Mouse (Mus musculus) cerebral cortex, adult 2 months (tissue): Measurements from ENCODE around the gene Zfp740.

Source experiments
- WGBS: fragments of 180-500 bp; shearing (Covaris S2); methylation state at CpG from one replicate; pipeline ENCODE4 v1.1.7; 2018; 5-methylcytosine and 5-hydroxymethylcytosine counted together

Zfp740 gene

GRCm38 (mm10) chr15:102230408-102231321 lies 27.6 kb downstream of the Zfp740 start:
- WGBS = 81% methylated on average over 17 of the region's 17 CpGs

GRCm38 (mm10) chr15:102231748-102232147 lies 28.7 kb downstream of the Zfp740 start, which contains the start of gene Itgb7:
Itgb7 (minus strand) TSS chr15:102231944.
- WGBS = 56% methylated on average over 6 of the region's 6 CpGs

GRCm38 (mm10) chr15:102232764-102233163 lies 29.7 kb downstream of the Zfp740 start:
- 91% methylated on average over 7 of the region's 7 CpGs for WGBS

GRCm38 (mm10) chr15:102233896-102234295 lies 30.8 kb downstream of the Zfp740 start:
- WGBS = 52% methylated on average over 2 of the region's 2 CpGs

- 48% methylated on average over 21 of the region's 21 CpGs for WGBS
Measured at GRCm38 (mm10) chr15:102235371-102236027, 32.5 kb downstream of the Zfp740 start.

GRCm38 (mm10) chr15:102238543-102239259 lies 35.7 kb downstream of the Zfp740 start:
- WGBS = 93% methylated on average over 14 of the region's 14 CpGs

- WGBS = 21% methylated on average over 9 of the region's 9 CpGs
Measured at GRCm38 (mm10) chr15:102239260-102239590, 36.2 kb downstream of the Zfp740 start.

GRCm38 (mm10) chr15:102239851-102240250 lies 36.8 kb downstream of the Zfp740 start:
- 88% methylated on average over 11 of the region's 11 CpGs for WGBS

- 75% methylated on average over 4 of the region's 4 CpGs for WGBS
Measured at GRCm38 (mm10) chr15:102240607-102241006, 37.6 kb downstream of the Zfp740 start.

GRCm38 (mm10) chr15:102242404-102243228 lies 39.6 kb downstream of the Zfp740 start:
- WGBS = 78% methylated on average over 12 of the region's 12 CpGs

GRCm38 (mm10) chr15:102243229-102244190 lies 40.5 kb downstream of the Zfp740 start:
- 37% methylated on average over 22 of the region's 22 CpGs for WGBS

GRCm38 (mm10) chr15:102244306-102245191 lies 41.5 kb downstream of the Zfp740 start:
- WGBS = 27% methylated on average over 19 of the region's 19 CpGs

GRCm38 (mm10) chr15:102245461-102245881 lies 42.4 kb downstream of the Zfp740 start:
- WGBS = 19% methylated on average over 14 of the region's 14 CpGs

GRCm38 (mm10) chr15:102245891-102246741 lies 43.1 kb downstream of the Zfp740 start:
- 2% methylated on average over 43 of the region's 44 CpGs for WGBS

- under 1% methylated on average over 35 of the region's 35 CpGs for WGBS
Measured at GRCm38 (mm10) chr15:102246866-102247251, 43.8 kb downstream of the Zfp740 start.

- WGBS = 1% methylated on average over 64 of the region's 65 CpGs
Measured at GRCm38 (mm10) chr15:102247252-102248130, 44.4 kb downstream of the Zfp740 start.

GRCm38 (mm10) chr15:102248131-102248811 lies 45.2 kb downstream of the Zfp740 start:
- WGBS = 26% methylated on average over 8 of the region's 8 CpGs
